Mouse (Mus musculus) heart, postnatal 10 days (tissue): ENCODE results near the gene Akr1c18. TPM values are rescaled to one million over a fixed set of nuclear protein-coding genes. Genes with fewer than 3 reads are reported as not detected.
A peak's percentile ranks its signal among the peaks of the same experiment; 100 is the strongest.

ENCODE experiments used
- DNase-seq, 2 experiments: peaks; one replicate each; pipeline ENCODE4 v3.0.0; 2021
- intact Hi-C: fragments of 180-260 bp; cut with DNase I; formaldehyde crosslinking; loops from one replicate; pipeline ENCODE4 v1.15.1; 2025
- total RNA-seq, 2 experiments: library from RNA; stranded (reverse); gene quantifications; 2 replicates each; pipeline ENCODE4 v1.2.3; 2021

The Akr1c18 gene
- total RNA-seq, 2 experiments from 2014 or later: not detected

DNA sequence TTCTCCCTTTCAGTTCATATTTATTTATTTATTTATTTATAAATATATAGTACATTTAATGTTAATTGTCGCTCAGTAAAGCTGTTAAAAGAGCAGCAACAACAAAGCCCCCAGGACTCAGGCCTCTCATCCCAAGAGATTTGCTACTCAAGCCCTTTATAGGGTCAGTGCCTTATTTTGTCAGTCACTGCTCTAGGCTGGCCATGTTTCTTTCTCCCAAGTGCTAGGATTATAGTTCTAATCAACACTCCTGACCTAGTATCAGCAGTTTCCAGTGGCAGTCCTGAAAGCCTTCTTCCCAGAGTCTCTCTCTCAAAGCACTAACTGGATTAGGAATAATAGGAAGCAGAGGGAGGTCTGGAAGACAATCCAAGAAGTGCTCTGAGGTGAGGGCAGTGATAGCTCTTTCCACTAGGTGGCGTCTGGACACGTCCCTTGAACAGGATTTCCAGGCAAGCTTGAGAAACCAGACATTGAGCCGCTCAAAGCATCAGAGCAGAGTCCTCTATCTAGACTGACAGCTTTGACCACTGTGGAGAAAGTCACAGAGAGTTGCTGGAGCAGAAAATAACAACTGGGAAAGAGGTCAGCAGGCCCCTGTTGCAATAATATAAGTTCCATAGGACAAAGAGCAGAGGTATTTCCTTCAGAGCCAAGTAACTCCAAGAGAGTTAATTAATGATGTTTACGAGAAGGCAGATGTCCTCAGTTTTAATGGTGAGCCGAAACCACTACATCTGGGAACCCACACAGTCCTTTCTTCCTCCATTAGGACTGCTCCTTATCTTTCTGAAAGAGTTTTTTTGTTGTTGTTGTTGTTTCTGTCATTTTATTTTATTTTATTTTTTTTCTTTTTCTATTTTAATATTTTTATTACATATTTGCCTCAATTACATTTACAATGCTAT lies 39.9 kb downstream of the Akr1c18 start:
- intact Hi-C loops: loop anchor here (1.0 kb wide), 1 partner anchor 171 kb away; no protein-coding TSS in a partner anchor
- peak; percentile 65 to 69 for DNase-seq

- intact Hi-C loops: no loop called here
- DNase-seq: no peak
Measured at GRCm38 (mm10) chr13:4102721-4103120, 47.7 kb downstream of the Akr1c18 start.

DNA sequence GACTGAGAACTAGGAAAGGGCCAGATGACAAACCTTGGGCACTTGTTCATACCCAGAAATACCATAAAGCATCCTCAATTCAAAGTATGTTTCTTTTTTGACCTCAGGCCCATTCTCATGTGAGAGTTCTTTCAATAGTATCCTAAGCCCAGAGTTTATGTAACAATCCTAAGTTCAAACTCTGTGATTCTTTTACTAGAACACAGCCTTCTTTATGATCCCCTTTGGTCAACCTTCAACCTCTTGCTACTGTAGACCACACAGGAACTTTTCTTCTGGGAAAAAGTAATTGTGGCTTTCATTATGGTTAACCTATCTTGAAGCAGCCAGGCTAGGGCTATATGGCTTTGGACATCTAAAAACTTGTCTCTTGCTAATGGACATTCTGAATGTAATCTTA lies 48.8 kb downstream of the Akr1c18 start:
- no peak for DNase-seq
- intact Hi-C loops: no loop called here

Other genes starting within 250 kb of the Akr1c18 start
- 10 to 100 TPM; 37.4 to 41.6 TPM for gene Net1, start 232.4 kb downstream of the Akr1c18 start, total RNA-seq
- not detected for gene Tubal3, start 232.4 kb downstream of the Akr1c18 start, total RNA-seq
- not detected for gene Ucn3, start 205.3 kb downstream of the Akr1c18 start, total RNA-seq
- gene Akr1c14, start 101.6 kb downstream of the Akr1c18 start, total RNA-seq: 10 to 100 TPM; 13.0 to 13.5 TPM
- gene Akr1c13, start 40.5 kb upstream of the Akr1c18 start, total RNA-seq: 1 to 10 TPM; 1.6 to 1.7 TPM
- 1 to 10 TPM; 2.4 to 3.0 TPM for gene Akr1c19, start 78.0 kb upstream of the Akr1c18 start, total RNA-seq
- not detected for gene Akr1c12, start 128.8 kb upstream of the Akr1c18 start, total RNA-seq